Mouse (Mus musculus) layer of hippocampus, postnatal 25 days (tissue): ENCODE results near the gene Ssbp3. TPM values are rescaled to one million over a fixed set of nuclear protein-coding genes. Genes with fewer than 3 reads are reported as not detected.
A peak's percentile ranks its signal among the peaks of the same experiment; 100 is the strongest.

Experiments
- DNase-seq, 2 experiments: peaks; one replicate each; pipeline ENCODE4 v3.0.0; 2022; ENCODE audit warnings: mixed read lengths in 2 of 2, low spot score in 1 of 2; ENCODE audit errors: extremely low spot score in 1 of 2
- total RNA-seq, 2 experiments: library from RNA; stranded (reverse); gene quantifications; 2 replicates each; pipeline ENCODE4 v1.2.3; 2021

Gene Ssbp3
- total RNA-seq, 2 experiments from 2014 or later, result 147 to 150 TPM

DNA sequence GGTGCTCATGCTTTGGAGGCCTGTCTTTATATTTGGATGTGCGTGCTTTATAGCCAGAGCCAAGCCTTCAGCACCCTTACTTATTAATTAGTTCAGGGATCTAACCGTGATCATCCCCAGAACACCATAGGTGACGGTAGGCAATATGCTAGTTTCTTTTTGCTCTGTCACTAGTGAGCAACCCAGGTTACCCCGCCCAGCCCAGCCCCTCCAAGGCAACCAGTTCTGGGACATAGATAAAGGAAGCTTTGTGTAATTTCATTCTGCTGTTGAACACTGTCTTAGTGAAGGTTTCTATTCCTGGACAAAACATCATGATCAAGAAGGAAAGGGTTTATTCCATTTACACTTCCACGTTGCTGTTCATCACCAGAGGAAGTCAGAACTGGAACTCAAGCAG is 94.7 kb downstream of the Ssbp3 start:
- DNase-seq, result no peak

DNA sequence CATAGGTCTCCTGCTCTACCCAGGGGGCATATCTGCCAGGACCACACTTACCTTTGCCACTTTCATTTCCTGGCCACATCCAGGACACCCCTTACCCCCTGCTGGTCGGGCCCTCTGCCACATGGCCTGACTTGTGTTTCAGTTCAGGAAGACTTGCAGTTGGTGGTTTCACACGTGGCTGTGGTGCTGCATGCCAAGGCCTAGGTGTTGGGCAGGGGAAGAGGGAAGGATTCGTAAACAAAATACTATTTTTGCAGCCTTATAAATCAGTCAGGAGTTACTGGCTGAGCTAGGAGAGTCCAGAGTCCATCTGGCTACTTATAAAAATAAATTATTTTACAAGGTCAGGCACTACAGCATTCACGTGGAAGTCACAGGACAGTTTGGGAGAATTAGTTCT is 95.7 kb downstream of the Ssbp3 start:
- no peak for DNase-seq

DNA sequence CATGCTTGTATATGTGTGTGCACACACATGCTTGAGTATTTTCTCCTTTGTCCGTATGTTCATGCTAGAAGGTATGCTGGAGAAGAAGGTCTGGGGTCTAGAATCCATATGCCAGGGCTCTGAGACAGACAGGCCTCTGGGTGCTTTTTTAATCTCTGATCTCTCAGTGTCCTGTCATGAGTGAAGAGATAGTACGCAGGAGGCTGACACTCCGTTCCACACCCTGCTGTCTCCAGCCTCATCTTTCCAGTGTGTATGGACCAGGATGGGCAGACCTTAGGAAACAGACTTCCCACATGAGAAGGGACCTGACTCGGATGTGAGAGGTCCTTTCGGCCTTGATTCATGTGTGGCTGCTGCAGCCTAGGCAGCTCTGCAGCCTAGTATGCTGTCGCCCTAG is 96.3 kb downstream of the Ssbp3 start:
- DNase-seq, result no peak

DNA sequence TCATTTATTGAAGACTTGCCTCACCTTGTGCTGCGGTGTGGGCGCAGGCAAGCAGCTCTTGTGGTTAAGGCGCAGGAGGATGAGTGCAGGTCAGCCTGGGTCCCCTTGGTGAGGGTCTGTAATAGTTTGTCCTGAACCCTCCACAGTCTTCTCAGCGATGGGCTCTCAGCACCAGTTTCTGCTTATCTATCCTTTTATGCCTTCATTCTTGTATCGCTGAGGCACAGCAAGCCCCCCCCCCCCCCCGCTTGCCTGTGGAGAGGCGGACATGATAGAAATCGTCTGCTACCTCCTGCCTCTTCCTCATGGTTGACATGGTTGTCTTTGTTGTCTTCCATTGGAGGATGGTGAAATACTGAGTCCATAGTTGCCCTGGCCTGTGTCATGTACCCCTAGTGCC is 96.9 kb downstream of the Ssbp3 start:
- no peak for DNase-seq

DNA sequence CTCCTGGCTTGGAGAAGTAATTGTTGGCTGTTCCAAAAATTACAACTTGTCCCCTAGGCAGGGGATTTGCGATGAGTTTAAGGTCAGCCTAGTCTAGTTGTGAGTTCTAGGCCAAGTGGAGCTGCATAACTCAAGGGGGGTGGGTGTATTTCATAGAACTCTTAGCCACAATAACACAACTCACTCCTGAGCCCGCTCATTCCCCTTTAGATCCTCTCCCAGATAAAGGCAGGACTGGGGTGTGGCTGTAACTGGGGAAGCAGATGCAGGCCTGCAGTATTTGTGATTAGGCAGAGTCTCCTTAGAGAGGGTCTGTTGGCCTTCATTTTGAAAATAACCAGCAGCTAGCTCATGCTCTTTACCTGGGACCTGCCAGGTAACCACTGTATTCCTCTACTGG is 97.7 kb downstream of the Ssbp3 start:
- DNase-seq, result no peak

DNA sequence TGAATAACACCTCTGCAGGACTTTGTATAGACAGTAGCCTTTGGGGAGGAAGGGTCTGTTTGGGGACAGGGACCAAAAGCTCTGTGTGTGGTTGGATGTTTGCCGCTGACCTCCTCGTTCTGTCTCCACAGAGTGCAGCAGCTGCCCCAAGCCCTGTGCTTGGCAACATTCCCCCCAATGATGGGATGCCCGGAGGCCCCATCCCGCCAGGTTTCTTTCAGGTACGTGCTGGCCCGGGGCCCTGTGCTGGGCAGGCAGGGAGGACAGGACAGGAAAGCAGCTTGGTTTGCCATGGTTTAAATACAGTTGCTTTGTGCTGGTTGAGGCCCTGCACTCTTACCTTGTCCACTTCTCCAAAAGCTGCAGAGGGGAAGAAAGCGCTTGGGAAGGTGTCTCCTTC is 99.0 kb downstream of the Ssbp3 start:
- DNase-seq, result no peak

DNA sequence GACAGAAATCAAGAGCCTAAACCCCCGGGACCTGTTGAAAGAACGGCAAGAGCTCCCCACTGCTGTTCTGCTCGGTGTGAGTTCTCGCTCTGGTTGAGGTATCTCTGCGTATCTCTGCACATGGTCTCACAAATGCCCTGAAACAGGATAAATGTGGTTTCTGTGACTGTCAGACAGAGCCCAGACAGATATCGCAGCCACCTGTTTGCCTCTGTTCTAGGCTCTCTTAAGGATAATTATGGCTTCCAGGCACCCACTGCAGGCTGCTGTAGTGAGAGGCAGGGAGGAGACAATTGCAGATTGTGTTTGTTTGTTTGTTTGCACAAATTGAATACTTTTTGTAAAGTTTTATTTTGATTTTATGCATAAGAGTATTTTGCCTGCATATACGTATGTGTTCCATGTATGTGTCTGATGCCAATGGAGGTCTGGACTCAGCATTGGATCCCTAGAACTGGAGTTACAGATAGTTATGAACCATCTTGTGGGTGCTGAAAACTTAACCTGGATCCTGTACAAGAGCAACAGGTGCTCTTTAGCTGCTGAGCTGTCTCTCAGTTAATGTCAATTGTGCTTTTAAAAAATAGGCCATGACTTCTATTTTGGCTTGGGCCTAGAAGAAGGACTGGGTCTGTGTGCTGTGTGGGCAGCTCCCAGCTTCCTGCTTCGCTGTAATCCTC is 101.0 kb downstream of the Ssbp3 start:
- DNase-seq, result no peak

DNA sequence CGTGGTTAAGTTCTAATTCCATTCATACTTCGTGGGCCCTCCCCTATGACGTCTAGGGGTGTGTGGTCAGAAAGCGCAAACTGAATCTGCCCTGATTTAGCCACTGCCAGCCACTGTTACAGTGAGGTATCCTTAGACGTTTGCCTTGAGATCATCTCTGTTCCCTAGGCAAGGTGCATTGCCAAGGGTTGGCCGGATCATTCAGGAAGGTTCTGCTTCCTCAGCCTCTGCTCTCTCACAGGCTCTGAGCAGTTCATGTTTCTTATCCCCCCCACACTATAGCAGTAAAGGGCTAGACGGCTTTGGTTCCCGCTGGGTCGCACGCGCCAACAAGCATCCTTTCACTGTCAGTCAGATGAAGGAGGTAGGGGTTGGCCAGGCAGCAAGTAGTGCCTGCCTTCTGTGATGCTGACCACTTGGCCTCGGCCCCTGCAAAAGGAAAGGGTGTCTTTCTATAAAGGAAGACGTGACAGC is 101.5 kb downstream of the Ssbp3 start:
- DNase-seq, result no peak

DNA sequence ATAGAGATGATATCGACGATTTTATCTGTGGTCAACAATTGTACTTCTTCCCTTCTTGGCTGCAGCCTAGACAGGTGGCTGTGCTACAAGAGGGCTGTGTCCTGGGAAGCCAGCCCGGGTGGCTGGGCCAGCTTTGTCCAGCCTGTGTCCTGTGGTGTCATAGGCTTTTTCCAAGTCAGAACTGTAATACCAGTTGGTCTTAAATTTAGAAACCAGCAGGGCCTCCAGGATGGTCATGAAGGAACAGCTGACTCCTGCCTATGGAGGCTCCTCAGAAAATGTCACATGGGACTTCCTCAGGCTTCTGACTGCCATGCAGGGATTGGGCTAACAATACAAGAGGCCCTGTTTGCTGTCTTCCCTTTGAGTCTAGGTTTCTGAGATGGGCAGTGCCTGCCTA is 102.1 kb downstream of the Ssbp3 start:
- no peak for DNase-seq

DNA sequence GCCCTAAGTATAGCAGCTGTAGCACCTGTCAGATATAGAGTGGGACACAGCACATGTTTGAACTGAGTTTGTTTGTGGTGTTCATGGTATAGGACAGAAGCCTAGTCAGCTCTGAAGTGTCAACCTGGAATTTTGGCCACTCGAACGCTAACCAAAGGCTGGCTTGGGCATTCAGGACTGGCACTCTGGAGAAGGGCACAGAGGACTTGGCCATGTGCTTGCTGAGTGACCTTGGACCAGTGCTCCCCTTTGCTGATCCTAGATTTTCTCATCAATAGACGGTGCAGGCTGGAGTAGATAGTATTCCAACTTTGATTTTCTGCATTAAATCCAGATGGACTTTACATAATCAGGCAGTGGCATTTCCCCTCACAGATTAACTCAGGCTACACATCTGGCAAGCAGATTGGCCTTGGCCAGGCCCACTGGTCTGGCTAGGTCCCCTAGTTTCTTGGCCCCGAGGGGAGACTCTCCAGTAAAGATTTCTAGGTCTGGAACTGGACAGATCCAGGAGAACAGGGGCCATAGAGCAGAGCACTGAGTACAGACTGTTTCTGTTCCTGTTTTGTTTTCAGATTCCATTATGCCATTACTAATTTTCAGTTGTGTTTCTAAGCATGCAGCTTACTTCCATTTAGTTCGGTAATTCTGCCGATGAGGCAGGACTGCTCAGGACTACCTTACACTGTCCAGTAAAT is 102.8 kb downstream of the Ssbp3 start:
- no peak for DNase-seq

DNA sequence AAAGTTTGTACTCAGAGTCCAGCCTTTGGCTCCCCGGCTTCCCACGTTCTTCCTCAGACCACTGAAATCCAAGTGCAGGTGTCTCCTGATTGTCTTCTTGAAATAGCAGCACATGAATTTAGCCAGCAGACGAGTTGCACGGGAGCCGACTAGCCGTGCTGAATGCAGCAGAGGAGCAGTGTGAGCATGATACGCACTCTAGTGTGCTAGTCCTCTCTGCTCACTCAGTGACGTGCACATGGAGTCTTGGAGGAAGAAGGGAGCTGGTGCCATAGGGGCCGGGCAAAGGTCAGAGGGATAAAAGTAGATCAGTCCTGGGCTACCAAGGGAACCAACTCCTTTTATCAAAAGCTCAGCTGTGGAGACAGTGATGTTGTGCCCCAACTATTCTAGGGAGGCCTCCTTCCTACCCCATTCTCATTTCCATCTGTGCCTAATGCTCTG is 103.3 kb downstream of the Ssbp3 start:
- DNase-seq, result no peak

DNA sequence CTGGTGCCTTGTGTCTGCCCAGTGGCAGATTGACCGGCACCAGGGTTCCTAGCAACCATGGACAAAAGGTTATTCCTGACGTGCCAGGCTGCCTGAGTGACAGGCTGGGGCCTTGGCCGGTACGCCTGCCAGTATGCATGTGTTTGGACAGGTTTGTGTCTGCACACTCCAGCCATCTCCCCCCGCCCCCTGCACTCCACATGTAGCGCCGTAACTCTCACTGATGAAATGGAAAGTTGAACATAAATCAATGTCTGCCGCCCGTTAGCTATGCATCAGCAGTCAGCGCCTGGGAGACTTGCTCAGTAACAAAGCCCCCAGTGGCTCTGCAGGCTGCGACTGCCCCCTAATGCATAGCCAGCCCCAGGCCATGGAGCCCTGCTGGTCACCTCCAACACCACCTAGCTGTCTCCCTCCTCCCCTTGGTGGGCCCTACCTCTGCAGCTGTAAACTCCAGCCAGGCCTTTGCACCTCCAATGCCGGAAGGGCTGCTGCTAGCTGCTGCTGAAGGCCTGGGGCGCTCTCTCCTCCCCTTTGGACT is 105.5 kb downstream of the Ssbp3 start:
- DNase-seq, result no peak

DNA sequence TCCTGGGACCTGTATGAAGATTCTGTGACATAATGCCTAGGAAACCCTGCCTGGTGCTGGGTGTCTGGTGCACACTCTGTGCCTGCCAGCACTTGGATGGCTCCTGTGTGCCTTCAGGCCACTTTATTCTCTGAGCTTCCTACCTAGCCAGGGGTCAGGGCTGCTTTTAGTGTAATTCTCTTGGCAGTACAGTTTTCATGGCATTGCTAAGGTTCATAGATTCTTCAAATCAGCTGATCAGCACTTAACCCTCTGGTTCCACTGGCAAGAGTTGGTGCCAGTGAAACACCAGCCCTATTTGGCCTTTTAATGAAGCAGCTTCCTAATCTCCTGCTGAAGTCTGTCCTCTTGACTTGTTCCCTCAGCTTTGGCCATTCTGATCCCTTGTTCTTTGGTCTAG is 106.8 kb downstream of the Ssbp3 start:
- DNase-seq, result no peak

DNA sequence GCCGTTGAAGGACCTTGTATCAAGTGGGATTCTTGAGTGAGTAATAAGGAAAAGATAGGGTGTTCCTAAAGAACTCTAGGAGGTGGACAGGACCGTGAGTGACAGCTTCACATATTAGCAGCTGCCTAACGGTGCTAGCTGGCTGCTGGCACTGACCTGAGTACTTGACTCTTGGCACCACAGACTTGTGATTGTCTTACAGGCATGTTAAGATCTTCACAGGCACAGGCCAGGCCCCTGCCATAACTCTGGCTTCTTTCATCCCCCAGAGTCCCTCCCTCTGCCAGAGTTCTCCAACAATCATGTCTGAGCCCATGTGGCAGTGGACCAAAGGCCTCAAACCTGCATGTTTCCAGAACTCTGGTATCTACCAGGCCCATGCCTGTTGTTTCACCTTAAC is 108.0 kb downstream of the Ssbp3 start:
- DNase-seq, result no peak

DNA sequence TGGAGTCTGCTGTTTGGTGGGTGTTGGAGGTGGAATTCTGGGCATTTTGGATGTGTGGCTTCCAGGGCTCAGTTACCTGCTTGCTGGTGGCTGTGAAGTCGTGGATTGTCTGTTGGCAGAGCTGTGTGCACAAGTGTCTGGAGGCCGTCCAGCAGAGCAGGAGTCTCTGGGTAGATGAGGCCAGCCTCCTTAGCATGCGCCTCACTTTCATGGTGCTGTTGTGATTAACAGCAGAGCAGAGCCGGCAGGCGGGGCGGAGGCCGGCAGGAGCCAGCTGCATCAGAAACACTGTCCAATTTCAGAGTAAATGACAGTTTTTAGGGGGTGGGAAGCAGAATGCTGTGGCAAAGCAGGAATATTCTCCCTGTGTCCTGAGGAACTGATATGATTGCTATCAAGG is 108.5 kb downstream of the Ssbp3 start:
- DNase-seq, result peak in 1 of 2 experiments; percentile 45

DNA sequence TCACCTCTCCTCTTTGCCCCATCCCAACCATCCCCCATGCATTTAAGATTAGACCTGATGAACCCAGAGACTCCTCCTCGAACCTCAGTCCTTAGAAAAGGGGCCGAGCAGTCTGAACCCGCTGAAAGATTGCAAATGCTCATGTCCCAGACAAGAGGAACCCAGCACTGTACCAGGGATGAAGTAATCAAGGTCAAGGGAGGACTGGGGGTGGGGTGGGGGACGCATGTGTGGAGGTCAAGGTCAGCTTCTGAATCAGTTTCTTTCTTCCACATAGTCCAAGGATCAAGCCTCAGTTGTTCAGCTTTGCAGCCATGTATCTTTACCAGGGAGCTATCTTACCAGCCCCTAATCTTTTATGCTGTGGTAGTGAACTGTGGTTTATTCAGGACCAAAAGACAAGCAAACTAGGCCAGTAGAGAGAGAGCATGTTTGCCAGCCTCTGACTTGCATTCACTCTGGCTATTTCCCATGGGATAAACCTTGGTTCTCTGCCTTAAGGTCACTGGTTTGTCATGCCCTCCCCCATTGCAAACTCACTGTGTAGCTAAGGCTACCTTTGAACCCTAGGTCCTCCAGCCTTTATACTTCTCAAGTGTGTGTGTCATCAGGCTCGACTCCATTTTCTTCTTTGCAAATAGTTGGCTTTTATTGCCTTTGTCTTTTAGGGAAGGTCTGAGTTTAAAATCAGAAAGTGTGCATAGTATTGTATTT is 109.9 kb downstream of the Ssbp3 start:
- no peak for DNase-seq

DNA sequence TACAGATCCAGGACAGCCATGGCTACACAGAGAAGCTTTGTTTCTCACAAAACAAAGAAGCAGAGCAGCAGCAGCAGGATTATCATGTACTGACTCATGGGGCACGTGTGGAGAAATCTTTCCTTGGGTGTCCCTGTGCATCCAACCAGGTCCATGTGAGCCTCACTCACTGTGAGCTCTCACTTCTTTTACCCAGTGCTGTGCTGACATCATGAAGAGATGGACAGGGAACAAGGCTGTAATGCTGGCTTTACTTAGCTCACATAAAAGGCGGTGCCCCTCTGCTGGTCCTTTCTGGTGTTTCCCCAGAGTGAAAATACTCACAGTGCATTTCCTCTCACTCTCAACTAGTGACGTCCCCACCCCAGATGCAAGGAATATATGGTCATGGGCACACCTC is 111.0 kb downstream of the Ssbp3 start:
- DNase-seq, result no peak

DNA sequence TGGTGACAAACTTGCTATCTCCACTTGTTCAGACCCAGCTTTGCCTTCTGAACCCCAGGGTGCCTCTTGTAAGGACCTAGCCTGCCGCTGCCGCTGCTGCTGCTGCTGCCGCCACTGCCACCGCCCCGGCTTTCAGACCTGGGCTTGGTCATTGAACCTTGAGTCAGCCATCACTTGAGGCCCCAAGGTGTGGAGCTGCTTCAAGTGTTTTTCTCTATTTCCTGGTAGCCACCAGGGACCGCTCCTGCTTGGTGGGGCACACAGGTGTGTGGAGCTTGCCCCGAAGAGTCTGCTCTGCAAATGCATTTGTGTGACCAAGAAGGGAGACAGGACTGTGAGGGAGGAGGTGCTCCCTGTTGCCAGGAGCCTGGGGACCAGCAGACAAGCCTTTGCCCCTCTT is 114.4 kb downstream of the Ssbp3 start:
- DNase-seq, result no peak

DNA sequence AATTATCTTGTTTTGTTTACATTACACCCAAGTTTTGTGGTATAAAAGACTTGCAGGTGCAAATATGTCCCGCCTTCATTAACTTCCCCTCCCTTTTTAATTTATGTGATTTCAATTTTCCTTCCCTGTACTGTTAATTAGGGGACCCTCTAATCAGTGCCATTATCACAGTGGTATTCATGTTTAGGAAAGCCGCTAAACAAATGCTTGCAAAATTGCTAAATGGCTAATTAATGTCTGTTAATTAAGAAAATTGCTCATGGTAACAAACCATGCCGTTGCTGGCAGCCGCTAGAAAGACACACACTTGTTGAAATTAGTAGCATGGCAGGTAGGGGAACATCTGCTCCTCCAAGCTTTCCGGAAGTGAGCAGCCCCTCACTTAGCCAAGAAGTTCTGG is 114.9 kb downstream of the Ssbp3 start:
- no peak for DNase-seq

DNA sequence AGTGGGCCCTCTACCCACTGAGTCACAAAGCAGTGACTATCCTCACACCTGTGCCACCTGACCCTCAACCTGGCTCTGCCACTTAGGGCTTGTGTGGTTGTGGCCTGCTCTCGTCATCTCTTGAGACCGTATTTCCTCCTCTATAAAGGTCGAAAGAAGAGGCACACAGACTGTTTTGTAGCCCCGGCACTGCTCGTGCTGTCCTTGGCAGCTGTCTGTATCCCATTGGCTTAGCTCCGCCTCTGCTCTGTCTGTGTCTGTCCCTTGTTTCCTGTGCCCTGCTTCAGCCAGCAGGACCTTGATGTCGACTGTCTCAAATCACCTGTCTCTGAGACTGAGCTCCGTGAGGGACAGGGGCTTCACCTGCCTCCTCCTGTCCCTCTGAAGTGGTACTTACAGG is 116.0 kb downstream of the Ssbp3 start:
- DNase-seq, result no peak

DNA sequence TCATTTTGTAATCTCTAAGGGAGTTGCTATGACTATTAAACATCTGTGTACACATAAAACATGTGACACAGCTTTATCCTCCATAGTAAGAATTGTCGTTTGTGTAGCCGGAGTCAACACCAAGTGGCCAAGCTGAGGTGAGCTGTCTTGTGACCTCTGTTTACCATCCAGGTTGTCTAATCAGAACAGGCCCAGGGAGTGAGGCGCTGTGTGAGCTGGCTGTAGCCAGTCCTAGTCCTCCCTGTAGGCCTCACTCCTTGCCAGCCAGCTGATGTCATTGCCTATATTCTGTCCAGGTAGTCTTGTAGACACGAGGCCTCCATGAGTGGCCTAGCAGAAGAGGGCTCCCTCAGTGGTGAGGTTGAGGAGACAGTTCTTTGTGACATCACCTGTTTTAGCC is 125.2 kb downstream of the Ssbp3 start:
- DNase-seq, result no peak
